Mouse (Mus musculus): ENCODE data around the gene Gm49450. TPM values are rescaled to one million over a fixed set of nuclear protein-coding genes. Genes with fewer than 3 reads are reported as not detected.
A peak's percentile ranks its signal among the peaks of the same experiment; 100 is the strongest.

Gene Gm49450
- total RNA-seq (2022), result not detected

DNA sequence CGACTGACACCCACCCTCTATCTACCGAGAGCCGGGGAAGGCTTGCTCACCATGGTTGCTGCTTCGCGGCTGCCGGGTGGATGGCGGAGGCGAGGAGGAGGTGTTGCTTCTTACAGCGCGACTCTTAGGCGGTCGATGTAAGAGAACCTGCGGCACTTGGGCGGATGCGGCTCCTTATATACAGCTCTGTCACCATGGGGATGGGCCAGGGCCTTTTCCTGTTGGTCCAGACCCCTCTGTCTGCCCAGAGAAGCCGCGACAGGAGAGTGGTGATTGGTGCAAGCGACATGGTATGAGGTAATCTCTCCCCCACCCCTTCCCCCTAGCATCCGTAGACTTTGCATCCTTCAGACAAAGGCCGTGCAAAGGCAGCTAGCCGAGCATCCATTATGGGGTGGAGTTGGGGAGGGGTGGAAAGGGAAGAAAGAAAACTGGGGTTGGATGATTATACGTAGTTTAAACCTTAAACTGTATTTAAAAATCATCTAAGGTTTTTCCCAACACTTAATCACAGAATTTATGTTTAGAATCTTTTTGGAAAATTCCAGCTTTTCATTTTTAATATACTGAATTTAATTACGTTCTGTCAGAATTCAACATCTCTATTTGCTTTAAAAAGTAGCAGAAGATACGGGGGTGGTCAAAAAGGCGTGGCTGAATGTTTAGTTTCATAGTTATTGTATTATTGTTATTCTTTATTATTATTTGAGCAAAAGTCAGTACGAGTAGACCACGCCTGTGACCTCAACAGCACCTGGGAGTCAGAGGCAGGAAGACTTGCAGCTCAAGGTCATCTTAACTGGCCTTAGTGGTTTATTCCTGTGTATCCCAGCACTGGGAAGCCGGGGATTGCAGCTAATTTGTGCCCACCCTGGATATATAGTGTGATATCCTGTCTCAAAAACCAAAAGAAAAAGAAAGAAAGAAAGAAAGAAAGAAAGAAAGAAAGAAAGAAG is at the start of gene Gm49450, which contains the start of gene Tuba1a:
Gene Gm49450 (minus strand): TSS at position 151 of the 956 bp plus-strand sequence.
Gene Tuba1a (minus strand): TSS at position 303 of the 956 bp plus-strand sequence.
- DNase-seq (ENCODE audit: low spot score), result peak; percentile 94

DNA sequence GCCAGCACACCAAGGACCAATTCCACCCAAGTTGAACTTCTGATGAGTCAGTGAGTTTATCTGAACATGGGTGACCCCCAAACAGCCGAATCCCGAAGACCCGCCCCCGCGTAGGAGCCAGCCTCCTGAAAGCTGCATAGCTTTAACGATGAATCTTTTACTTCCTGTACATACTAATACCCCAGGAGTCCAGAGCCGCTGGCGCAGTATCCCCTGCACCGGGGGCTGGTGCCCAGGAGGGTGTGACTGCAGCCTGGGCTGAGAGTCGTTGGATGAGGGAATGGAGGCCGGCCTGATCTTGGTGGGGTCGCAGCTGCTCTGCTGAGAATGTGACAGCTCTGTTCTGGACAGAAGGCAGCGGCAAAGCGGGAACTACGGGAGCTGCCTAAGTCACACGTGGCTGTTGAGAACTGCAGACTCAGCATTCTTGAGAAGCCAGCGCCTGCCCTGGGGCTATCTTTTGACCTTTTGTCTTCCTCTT is 48.1 kb upstream of the Gm49450 start:
- no peak for DNase-seq (ENCODE audit: low spot score)

DNA sequence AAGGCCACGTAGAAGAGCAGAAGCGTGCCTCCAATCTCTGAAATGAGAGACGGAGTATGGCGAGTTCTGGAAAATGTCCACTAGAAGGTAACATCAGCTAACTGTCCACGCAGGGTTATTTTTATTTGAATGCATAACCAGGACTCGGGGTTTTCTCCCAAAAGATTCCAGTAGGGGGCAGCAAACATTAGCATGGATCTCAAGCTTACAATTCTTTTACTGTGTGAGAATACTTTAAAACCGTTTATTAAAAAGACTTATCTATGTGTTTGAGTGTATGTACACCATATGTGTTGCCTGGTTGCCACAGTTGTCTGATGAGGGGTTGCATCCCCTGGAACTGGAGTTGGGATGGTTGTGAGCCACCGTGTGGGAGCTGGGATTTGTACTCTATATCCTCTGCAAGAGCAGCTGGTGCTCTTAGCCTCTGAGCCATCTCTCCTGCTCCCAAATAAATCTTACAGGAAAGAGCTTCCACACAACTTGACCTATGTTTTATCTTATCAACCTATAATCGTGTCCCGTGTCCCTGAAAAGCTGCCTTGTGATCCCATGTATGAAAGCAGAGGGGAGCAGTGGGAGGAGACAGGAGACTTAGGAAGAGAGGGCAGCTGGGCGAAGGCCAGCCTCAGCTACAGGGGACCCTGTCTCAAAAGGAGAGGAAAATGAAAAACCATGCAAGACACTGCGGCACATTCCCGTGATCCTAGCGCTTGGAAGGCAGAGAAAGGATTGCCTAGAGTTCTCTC is 47.4 kb upstream of the Gm49450 start:
- peak; percentile 78 for DNase-seq (ENCODE audit: low spot score)

DNA sequence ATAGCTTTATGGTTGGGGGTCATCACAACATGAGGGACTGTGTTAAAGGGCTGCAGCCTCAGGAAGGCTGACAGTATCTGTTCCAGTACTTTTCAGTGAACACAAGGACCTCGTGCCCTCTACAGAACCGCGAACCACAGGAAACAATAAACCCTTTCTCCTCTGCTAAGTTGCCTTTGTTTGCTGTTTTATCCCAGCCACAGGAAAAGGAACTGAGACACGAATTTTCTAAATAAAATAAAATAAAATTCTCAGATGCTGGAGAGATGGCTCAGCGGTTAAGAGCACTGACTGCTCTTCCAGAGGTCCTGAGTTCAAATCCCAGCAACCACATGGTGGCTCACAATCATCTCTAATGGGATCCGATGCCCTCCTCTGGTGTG is 45.4 kb upstream of the Gm49450 start:
- DNase-seq (ENCODE audit: low spot score), result no peak

DNA sequence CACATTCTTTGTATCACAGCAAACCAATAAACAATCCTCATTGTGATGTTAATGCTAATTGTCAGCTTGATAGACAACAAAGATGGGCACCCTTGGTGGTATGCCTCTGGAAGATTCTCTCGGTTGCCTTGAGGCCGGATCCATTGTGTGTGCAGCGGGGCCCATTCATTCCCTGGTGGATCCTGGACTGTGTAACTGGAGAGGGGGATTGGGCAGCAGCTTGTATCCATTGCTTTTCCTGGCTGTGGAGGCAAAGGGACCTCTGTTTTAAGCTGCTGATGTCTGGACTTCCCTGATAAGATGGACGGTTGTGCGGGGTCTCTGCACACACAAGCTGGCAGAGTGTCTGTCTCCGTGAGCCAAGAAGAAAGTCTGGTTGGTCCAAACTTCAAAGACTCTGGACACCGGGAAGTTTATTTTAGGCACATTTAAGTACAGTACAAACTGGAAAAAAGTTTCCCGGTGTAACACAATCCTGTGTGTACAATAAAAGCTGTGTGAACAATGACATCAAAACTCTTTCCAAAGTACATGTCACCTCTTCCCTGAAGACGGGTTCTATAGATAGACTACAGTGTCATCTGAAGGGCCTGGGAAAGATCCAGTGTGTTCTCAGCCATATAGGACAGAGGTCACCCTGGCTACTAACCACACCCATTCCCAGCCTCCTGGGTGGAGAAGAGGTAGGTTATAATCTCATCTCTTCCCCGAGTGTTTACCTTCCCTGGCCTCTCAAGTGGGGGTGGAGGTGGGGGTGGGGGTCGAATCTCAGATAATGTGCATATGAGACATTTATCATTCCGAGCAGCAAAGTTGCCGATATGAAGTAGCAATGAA is 44.8 kb upstream of the Gm49450 start:
- peak; percentile 45 for DNase-seq (ENCODE audit: low spot score)

DNA sequence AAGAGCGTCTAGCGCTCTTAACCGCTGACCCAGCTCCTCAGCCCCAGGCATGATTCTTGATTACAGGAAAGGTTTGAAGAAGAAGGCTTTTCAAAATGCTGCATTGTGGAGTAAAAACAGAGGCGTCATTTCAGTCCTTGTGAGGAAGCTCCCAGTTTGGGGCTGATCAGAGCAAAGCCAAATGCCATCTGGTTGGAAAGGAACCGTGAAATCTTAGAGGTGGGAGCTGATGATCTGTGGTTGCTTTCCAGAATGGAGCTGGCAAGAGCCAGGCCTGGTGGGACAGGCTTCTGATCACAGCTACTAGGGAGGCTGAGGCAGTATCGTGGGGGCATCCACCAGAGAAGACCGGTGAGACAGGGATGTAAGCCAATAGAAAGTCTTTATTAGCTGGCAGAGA is 43.5 kb upstream of the Gm49450 start:
- no peak for DNase-seq (ENCODE audit: low spot score)

DNA sequence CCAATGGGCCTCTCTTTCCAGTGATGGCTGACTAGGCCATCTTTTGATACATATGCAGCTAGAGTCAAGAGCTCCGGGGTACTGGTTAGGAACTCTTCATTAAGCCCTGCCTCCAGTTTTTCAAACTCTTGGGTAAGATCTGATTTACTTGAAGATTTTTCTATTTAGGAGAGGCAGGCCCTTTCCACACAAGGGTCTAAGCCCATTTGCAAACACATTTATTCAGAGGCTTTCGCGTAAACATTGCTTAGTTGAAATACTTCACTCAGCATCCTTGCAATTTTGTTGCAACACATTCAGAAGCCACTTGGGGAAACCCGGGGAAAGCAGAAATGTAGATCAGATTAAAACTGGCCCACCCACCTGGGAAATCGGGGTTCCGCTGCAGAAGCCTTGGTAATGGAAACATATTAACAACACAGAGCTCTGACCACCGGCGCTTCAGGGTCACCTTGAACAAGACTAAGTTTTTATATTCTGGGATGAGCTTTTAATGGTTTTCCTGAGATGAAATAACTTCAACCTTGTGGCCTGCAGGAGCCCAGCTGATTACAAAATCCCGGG is 41.7 kb upstream of the Gm49450 start:
- no peak for DNase-seq (ENCODE audit: low spot score)

DNA sequence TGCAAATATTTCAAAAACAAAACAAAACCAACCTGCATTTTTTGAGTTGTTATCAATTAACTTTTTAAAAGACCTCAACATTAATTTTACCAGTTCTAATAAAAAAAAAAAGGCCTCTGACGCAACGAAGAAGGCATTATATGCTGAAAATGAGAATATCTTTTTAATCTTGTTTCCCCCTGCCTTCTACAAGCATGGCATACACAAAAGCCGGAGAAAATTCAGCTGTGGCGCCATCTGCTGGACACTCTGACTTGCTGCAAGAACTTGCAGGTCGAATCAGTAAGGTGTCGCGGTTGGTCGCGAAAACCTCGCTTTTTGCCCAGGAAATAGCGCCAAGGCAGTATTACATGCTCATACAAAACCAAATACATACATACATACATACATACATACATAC is 40.5 kb upstream of the Gm49450 start:
- DNase-seq (ENCODE audit: low spot score), result peak; percentile 90

DNA sequence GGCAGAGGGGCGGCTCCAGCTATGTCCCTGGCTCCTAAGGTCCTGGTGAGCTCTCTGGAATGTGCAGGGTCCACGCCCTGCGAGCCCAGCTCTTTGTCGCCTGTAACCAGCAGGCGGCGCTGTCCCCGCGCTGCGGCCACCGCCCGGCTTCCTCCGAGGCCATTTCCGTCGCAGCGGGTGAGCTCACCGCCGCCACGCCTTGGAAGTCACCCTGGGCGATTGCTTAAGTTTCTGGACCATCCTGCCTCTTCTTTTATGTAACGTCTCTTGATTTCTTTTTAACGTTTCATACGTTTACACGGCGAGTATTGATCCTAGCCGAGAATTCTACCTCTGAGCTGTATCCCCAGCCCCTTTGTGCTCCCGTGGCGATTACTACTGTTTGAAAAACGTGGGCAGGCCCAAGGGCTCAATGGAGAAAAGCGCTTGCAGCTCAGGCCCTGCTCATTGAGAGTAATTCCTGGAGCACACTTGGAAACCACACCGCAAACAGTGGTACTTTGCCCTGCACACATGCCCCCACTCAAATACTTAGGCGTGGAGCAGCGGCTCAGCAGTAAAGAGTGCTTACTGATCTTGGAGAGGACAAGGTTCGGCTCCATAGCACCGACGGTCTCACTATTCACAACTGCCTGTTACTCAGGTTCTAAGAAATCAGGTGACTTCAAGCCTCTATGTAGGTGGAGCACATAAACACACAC is 39.9 kb upstream of the Gm49450 start:
- DNase-seq (ENCODE audit: low spot score), result peak; percentile 95

DNA sequence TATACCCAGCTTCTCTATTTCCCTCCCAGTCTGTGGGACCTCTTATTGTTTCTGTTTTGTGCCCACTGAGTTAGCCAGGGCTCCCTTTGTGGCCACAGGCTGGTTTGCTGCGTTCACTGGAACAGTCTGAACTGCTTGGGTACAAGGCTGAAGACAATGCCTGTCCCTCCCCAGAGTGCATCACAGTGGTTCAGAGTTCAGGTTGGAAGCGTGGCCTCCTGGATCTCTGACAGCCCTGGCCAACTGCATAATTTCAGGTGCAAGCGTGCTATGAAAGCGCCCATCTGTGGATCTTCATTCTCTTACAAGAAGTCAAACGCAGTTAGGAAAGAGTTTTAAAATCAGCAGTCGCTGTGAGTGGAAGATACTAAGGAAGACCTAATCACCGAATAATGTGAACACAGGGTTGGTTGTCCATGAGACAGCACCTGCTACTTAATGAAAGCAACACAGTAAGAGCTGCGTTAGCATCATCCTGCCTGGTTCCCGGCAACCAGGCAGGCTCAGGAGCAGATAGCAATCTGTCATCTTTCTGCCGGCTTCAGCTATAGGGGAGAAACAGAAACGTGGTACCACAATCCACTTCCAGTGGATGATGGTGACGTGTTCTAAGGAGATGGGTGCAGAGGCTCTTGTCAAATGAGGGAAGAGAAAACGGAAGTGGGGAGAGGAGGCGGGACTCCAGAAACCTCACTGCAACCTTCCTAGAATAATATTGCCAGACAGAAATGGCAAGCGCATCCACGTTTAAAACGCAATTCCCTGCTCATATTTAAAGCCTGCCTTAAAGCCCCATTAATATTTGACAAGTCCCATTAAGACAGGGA is 38.9 kb upstream of the Gm49450 start:
- peak; percentile 74 for DNase-seq (ENCODE audit: low spot score)

DNA sequence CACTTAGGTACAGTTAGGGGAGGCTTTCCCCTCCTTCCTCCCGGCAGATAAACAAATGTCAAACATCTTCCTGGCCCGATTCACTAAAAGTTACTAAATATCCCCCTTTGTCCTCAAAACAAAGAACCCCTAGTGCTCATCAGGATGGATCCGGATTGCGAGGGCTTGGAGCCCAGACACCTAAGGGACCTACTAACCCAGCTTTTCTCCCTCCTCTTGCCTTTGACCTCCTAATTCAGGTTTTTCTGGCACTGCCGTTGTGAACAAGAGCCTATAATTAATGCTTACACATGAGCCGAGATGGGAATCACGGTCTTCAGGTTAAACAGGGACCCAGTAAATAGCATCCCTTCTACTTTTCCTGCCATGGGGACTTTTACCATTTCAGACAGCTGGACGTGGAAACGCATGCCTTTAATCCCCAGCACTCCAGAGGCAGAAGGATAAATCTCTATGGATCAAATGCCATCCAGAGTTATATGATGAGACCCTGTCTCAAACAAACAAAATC is 38.2 kb upstream of the Gm49450 start:
- DNase-seq (ENCODE audit: low spot score), result no peak

DNA sequence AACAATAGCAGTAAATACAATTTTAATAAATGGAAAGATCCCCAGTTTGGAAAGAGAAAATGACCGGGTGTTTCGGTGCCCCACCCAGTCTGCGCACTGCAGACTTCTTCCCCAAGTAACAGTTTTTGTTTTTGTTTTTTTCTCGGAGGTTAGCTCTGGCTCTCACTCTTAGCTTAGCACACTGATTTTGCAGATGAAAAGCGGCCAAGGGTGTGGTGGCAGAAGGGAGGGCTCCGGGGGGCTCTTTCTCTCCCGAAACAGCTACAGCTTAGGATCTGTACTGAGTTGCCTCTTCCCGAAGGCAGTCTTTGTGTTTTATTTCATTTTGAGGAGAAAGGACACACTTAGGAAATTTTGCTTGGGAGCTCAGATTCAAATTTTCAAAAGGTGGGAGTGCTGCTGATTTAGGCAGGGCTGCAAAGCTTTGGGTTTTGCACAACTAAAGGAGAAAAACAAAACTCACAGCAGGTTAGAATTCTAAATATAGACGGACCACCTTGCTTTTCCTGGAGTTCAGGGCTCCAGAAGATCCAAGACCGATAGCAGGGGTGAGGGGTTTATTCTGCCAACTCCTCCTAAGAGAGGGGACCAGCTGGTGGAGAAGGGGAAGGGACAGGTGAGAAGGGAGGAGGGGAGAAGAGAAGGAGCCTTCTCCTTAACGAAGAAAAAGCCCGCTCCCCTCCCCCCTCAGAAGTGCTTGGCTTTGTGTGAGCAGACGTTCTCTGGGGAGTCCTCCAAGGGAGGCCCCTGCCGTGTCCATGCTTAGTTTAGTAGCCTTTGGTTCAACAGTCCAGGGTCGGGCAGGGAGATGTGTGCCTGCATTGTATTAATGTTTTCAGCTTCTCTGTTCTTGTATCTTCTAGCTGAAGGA is 37.6 kb upstream of the Gm49450 start:
- no peak for DNase-seq (ENCODE audit: low spot score)

DNA sequence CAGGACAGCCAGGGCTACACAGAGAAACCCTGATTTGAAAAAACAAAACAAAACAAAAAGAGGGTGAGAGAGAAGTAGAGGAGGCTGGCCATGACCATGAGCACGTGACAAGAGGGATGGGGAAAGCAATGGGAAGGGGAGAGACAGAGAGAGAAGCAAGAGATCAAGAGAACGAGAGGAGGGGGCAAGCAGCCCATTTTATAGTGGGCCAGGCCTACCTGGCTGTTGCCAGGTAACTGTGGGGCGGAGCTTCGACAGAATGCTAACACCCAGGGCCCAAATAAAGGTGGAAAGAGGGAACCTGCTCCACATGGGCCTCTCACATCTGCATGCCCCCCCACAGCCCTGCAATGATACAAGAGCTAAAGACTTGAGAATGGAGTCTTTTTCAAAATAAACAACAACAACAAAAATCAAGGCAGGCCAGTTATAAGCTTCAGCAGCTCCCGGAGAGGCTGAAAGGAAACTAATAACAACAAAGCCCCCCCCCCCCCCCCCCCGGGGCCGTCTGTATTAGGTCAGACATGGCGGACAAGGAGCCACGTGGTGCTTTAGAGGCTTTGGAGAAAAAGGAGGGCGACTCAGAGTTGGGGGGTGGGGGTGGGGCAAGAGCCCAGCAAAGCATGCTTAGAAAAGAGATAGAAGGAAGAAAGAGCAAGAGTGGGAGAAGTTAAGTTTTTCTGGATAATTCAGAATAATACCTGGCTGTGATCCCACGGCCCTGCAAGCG is 36.5 kb upstream of the Gm49450 start:
- DNase-seq (ENCODE audit: low spot score), result no peak

DNA sequence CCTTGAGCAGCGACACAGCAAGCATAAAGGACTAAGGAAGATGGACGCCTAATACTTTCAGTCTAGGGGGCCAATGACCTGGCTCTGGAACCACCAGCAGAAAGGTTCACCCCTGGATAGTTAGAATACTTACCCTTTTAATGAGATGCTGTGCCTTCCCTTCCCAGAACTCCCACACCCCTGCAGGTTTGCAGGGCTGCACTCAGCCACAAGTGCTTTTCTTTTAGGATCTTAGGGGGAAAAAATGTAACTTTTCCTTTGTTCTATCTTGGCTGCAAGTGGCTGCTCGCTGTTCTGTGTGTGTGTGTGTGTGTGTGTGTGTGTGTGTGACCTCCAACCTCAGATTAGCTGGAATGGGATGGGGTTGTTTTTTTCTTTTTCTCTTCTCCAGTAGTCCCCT is 35.4 kb upstream of the Gm49450 start:
- no peak for DNase-seq (ENCODE audit: low spot score)

DNA sequence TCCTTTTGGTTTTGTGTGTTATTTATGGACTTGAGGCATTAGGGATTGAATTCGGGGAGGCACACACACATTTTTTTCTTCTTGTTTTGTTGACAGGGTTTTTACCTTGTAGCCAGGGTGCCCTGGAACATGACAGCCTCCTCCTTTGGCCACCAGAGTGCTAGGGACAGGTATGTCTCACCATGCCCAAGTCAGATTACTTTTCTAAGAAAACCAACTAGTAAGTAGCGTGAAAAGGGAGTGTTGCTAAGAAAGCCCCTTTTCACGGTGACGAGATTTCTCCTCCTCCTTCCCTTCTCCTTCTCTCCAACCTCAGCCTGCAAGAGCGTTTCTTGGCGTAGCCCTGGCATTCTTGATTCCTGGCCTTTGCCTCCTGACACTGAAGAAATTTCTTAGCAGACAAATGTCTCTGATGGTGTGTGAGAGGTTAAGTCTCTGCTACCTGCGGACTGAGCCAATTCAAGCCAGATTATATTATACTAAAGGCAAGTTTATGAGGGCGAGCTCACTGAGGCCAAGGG is 34.4 kb upstream of the Gm49450 start:
- no peak for DNase-seq (ENCODE audit: low spot score)

DNA sequence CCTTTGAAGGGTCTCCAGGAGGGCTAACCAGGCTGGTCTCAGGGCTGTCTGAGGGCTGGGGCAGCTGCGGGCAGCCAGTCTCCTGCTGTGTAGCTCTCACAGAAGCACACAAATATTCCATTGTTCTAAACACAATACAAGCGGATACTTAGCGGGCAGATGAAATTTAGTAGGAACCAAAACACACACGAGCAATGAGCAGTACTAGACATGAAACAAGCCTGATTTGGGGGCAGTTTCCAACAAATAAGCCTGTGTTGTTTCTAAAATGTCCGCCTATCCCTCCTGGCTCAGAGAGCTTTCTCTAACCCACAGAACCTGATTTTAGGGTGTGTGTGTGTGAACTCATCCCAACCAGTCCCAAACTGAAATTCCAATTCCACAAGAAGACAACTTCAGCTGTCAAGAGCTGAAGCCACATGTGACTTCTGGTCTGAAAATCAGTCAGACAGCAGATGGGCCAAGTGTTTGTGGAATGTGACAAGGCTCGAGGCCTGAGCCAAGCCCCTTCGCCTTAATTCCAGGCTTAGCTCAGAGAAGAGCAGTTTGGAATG is 33.8 kb upstream of the Gm49450 start:
- no peak for DNase-seq (ENCODE audit: low spot score)

DNA sequence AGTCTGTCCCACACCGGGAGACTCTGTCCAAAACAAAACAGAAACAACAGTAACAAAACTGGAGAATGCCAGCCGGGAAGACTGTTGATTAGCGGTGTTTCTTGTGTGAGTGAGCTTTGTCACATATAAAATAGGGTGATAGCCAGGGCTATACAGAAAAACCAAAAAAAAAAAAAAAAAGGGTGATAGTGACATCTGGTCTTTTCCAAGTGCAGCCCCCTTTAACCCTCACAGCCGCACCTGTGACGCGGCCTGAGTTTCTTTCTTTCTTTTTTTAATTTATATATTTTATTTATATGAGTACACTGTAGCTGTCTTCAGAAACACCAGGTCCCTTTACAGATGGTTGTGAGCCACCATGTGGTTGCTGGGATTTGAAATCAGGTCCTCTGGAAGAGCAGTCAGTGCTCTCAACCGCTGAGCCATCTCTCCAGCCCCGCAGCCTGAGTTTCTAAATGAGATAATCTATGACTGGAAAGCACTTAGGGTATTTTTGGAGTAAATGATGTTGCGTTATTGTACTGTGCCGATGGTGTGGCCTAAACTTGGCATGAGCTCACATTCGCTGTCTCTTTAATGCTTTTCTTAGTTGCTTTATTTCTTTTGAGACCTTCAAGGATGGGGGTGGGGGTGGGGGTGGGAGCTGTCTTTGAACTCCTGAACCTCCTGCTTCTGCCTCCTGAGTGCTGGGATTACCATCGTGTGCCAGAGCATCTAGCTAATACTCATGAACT is 32.8 kb upstream of the Gm49450 start:
- no peak for DNase-seq (ENCODE audit: low spot score)

All from heart, adult 8-10 months (tissue).